Mouse (Mus musculus) MEL (cell line): ENCODE data around the gene Plekhm3. TPM values are rescaled to one million over a fixed set of nuclear protein-coding genes. Genes with fewer than 3 reads are reported as not detected.

Experiments used
- DNase-seq: peaks from one replicate; pipeline ENCODE4 v3.0.0; 2011; ENCODE audit warnings: low read depth, low spot score
- H3K27ac ChIP-seq: 2 replicates; pipeline ENCODE4 v1.5.1; 2012; ENCODE audit warnings: low read depth, mild to moderate bottlenecking, control low read depth, low read length, moderate library complexity; ENCODE audit not compliant: control insufficient read depth
- H3K27me3 ChIP-seq, 2 experiments: fragments of 150-350 bp in 1 of 2; sonication (generic) in 1 of 2; 2 replicates each; pipeline ENCODE4 v1.6.1; 2012; ENCODE audit warnings: low read length in 2 of 2, mild to moderate bottlenecking in 2 of 2, improper control_type of control experiment in 1 of 2, moderate library complexity in 1 of 2; ENCODE audit not compliant: insufficient read depth in 2 of 2, control insufficient read depth in 1 of 2
- H3K36me3 ChIP-seq, 2 experiments: 2 replicates each; pipeline ENCODE4 v1.6.1; 2012 to 2014; ENCODE audit warnings: low read length in 2 of 2, improper control_type of control experiment in 1 of 2, inconsistent platforms in 1 of 2, mild to moderate bottlenecking in 1 of 2; ENCODE audit not compliant: insufficient read depth in 2 of 2, control insufficient read depth in 1 of 2
- H3K4me1 ChIP-seq, 2 experiments: fragments of 150-350 bp in 1 of 2; sonication (generic) in 1 of 2; 2 replicates each; pipeline ENCODE4 v1.6.1; 2012; ENCODE audit warnings: low read length in 2 of 2, improper control_type of control experiment in 1 of 2, mild to moderate bottlenecking in 1 of 2; ENCODE audit not compliant: insufficient read depth in 2 of 2, control insufficient read depth in 1 of 2
- H3K4me3 ChIP-seq, 2 experiments: fragments of 150-350 bp in 1 of 2; sonication (generic) in 1 of 2; 2 replicates each; pipeline ENCODE4 v1.5.1; 2012; ENCODE audit warnings: low read depth in 2 of 2, low read length in 2 of 2, mild to moderate bottlenecking in 2 of 2, moderate library complexity in 2 of 2, control low read depth in 1 of 2, improper control_type of control experiment in 1 of 2; ENCODE audit not compliant: control insufficient read depth in 1 of 2, insufficient read depth in 1 of 2
- H3K79me2 ChIP-seq: 2 replicates; pipeline ENCODE4 v1.6.1; 2012; ENCODE audit warnings: mild to moderate bottlenecking, low read length, moderate library complexity; ENCODE audit not compliant: control insufficient read depth, poor library complexity, insufficient read depth
- H3K9ac ChIP-seq: 2 replicates; pipeline ENCODE4 v1.6.1; 2012; ENCODE audit warnings: low read depth, mild to moderate bottlenecking, control low read depth, low read length, moderate library complexity; ENCODE audit not compliant: control insufficient read depth, poor library complexity, severe bottlenecking
- H3K9me3 ChIP-seq: fragments of 150-350 bp; sonication (generic); replicated peaks from 2 replicates; pipeline ENCODE4 v1.6.1; 2012; ENCODE audit warnings: mild to moderate bottlenecking, low read length, improper control_type of control experiment, moderate library complexity; ENCODE audit not compliant: insufficient read depth
- BHLHE40 ChIP-seq: IDR thresholded peaks from 2 replicates; pipeline ENCODE4 v1.6.1; 2012; ENCODE audit warnings: low read depth, mild to moderate bottlenecking, inconsistent platforms, low read length, improper control_type of control experiment, borderline replicate concordance
- CHD1 ChIP-seq: IDR thresholded peaks from 2 replicates; pipeline ENCODE4 v1.6.1; 2012; ENCODE audit warnings: low read depth, mild to moderate bottlenecking, inconsistent platforms, low read length, improper control_type of control experiment
- CHD2 ChIP-seq: IDR thresholded peaks from 2 replicates; pipeline ENCODE4 v1.6.1; 2011; ENCODE audit warnings: low read length, improper control_type of control experiment
- CTCF ChIP-seq, 3 experiments: IDR thresholded peaks in 2 of 3; conservative IDR thresholded peaks in 1 of 3; 2 replicates each; pipeline ENCODE4 v1.5.1; 2011 to 2012; ENCODE audit warnings: low read length in 3 of 3, low read depth in 2 of 3, mild to moderate bottlenecking in 2 of 3, improper control_type of control experiment in 1 of 3, inconsistent platforms in 1 of 3, mixed read lengths in 1 of 3, moderate library complexity in 1 of 3; ENCODE audit not compliant: control insufficient read depth in 1 of 3, insufficient read depth in 1 of 3, poor library complexity in 1 of 3, severe bottlenecking in 1 of 3
- E2F4 ChIP-seq: IDR thresholded peaks from 2 replicates; pipeline ENCODE4 v1.6.1; 2011; ENCODE audit warnings: low read depth, low read length, improper control_type of control experiment, borderline replicate concordance
- ELF1 ChIP-seq: IDR thresholded peaks from 2 replicates; pipeline ENCODE4 v1.6.1; 2014; ENCODE audit warnings: low read depth, mild to moderate bottlenecking, inconsistent platforms, low read length, improper control_type of control experiment, moderate library complexity
- EP300 ChIP-seq, 2 experiments: IDR thresholded peaks; 2 replicates each; pipeline ENCODE4 v1.6.1; 2011; ENCODE audit warnings: improper control_type of control experiment in 2 of 2, low read length in 2 of 2, low read depth in 1 of 2, mild to moderate bottlenecking in 1 of 2
- ETS1 ChIP-seq: IDR thresholded peaks from 2 replicates; pipeline ENCODE4 v1.6.1; 2012; ENCODE audit warnings: low read depth, mild to moderate bottlenecking, inconsistent platforms, low read length, improper control_type of control experiment, moderate library complexity
- GABPA ChIP-seq: IDR thresholded peaks from 2 replicates; pipeline ENCODE4 v1.6.1; 2012; ENCODE audit warnings: low read depth, mild to moderate bottlenecking, inconsistent platforms, low read length, improper control_type of control experiment, moderate library complexity
- GATA1 ChIP-seq: IDR thresholded peaks from 2 replicates; pipeline ENCODE4 v1.6.1; 2011; ENCODE audit warnings: low read depth, low read length, improper control_type of control experiment
- HCFC1 ChIP-seq: IDR thresholded peaks from 2 replicates; pipeline ENCODE4 v1.6.1; 2012; ENCODE audit warnings: low read depth, mild to moderate bottlenecking, inconsistent platforms, low read length, improper control_type of control experiment, moderate library complexity
- JUND ChIP-seq: IDR thresholded peaks from 2 replicates; pipeline ENCODE4 v1.6.1; 2011; ENCODE audit warnings: low read depth, mild to moderate bottlenecking, improper control_type of control experiment, low read length
- KAT2A ChIP-seq: conservative IDR thresholded peaks from 2 replicates; pipeline ENCODE4 v1.6.1; 2012; ENCODE audit warnings: low read depth, low read length, improper control_type of control experiment, inconsistent platforms
- MAFK ChIP-seq: IDR thresholded peaks from 2 replicates; pipeline ENCODE4 v1.6.1; 2011; ENCODE audit warnings: low read depth, mild to moderate bottlenecking, low read length, improper control_type of control experiment, borderline replicate concordance
- MAX ChIP-seq: IDR thresholded peaks from 2 replicates; pipeline ENCODE4 v1.6.1; 2011; ENCODE audit warnings: low read length, improper control_type of control experiment
- MAZ ChIP-seq: IDR thresholded peaks from 2 replicates; pipeline ENCODE4 v1.6.1; 2012; ENCODE audit warnings: low read depth, mild to moderate bottlenecking, inconsistent platforms, low read length, improper control_type of control experiment
- MEF2A ChIP-seq: IDR thresholded peaks from 2 replicates; pipeline ENCODE4 v1.6.1; 2014; ENCODE audit warnings: low read depth, mild to moderate bottlenecking, inconsistent platforms, low read length, improper control_type of control experiment; ENCODE audit not compliant: poor library complexity, insufficient replicate concordance, severe bottlenecking; ENCODE audit errors: extremely low read depth
- MXI1 ChIP-seq: IDR thresholded peaks from 2 replicates; pipeline ENCODE4 v1.6.1; 2011; ENCODE audit warnings: mild to moderate bottlenecking, low read depth, low read length, improper control_type of control experiment
- MYB ChIP-seq: IDR thresholded peaks from 2 replicates; pipeline ENCODE4 v1.6.1; 2011; ENCODE audit warnings: mild to moderate bottlenecking, low read depth, low read length, improper control_type of control experiment
- NRF1 ChIP-seq: IDR thresholded peaks from 2 replicates; pipeline ENCODE4 v1.6.1; 2014; ENCODE audit warnings: low read depth, mild to moderate bottlenecking, inconsistent platforms, low read length, improper control_type of control experiment, moderate library complexity; ENCODE audit not compliant: poor library complexity, insufficient read depth, severe bottlenecking
- POLR2A ChIP-seq, 2 experiments: IDR thresholded peaks; 2 replicates each; pipeline ENCODE4 v1.6.1; 2011 to 2012; ENCODE audit warnings: low read length in 2 of 2, mild to moderate bottlenecking in 2 of 2, control low read depth in 1 of 2, improper control_type of control experiment in 1 of 2, low read depth in 1 of 2, moderate library complexity in 1 of 2; ENCODE audit not compliant: control insufficient read depth in 1 of 2, insufficient read depth in 1 of 2, poor library complexity in 1 of 2
- POLR2AphosphoS2 ChIP-seq: IDR thresholded peaks from 2 replicates; pipeline ENCODE4 v1.6.1; 2011; ENCODE audit warnings: low read length, improper control_type of control experiment
- POLR2AphosphoS5 ChIP-seq: IDR thresholded peaks from 2 replicates; pipeline ENCODE4 v1.6.1; 2012; ENCODE audit warnings: low read depth, borderline replicate concordance, mild to moderate bottlenecking, inconsistent platforms, low read length, moderate library complexity, mixed read lengths
- RAD21 ChIP-seq: IDR thresholded peaks from 2 replicates; pipeline ENCODE4 v1.6.1; 2011; ENCODE audit warnings: mild to moderate bottlenecking, low read depth, low read length, improper control_type of control experiment
- RCOR1 ChIP-seq: IDR thresholded peaks from 2 replicates; pipeline ENCODE4 v1.6.1; 2012; ENCODE audit warnings: low read depth, mild to moderate bottlenecking, inconsistent platforms, low read length, improper control_type of control experiment
- SIN3A ChIP-seq: IDR thresholded peaks from 2 replicates; pipeline ENCODE4 v1.6.1; 2012; ENCODE audit warnings: low read length, improper control_type of control experiment, inconsistent platforms
- SMC3 ChIP-seq: IDR thresholded peaks from 2 replicates; pipeline ENCODE4 v1.6.1; 2011; ENCODE audit warnings: low read depth, low read length, improper control_type of control experiment
- TAL1 ChIP-seq: IDR thresholded peaks from 2 replicates; pipeline ENCODE4 v1.6.1; 2012; ENCODE audit warnings: mild to moderate bottlenecking, inconsistent platforms, low read length, moderate library complexity, mixed read lengths
- TCF12 ChIP-seq: IDR thresholded peaks from 2 replicates; pipeline ENCODE4 v1.6.1; 2014; ENCODE audit warnings: low read depth, mild to moderate bottlenecking, inconsistent platforms, low read length, improper control_type of control experiment, moderate library complexity
- UBTF ChIP-seq: IDR thresholded peaks from 2 replicates; pipeline ENCODE4 v1.6.1; 2012; ENCODE audit warnings: low read depth, mild to moderate bottlenecking, inconsistent platforms, low read length, improper control_type of control experiment, moderate library complexity, borderline replicate concordance; ENCODE audit not compliant: insufficient read depth
- USF1 ChIP-seq: IDR thresholded peaks from 2 replicates; pipeline ENCODE4 v1.6.1; 2014; ENCODE audit warnings: low read depth, mild to moderate bottlenecking, inconsistent platforms, low read length, improper control_type of control experiment, moderate library complexity
- USF2 ChIP-seq, 2 experiments: IDR thresholded peaks; 2 replicates each; pipeline ENCODE4 v1.6.1; 2011 to 2012; ENCODE audit warnings: improper control_type of control experiment in 2 of 2, low read length in 2 of 2, borderline replicate concordance in 1 of 2, inconsistent platforms in 1 of 2, low read depth in 1 of 2, mild to moderate bottlenecking in 1 of 2; ENCODE audit not compliant: insufficient read depth in 1 of 2
- ZC3H11A ChIP-seq: IDR thresholded peaks from 2 replicates; pipeline ENCODE4 v1.6.1; 2012; ENCODE audit warnings: low read depth, mild to moderate bottlenecking, inconsistent platforms, low read length, improper control_type of control experiment
- ZKSCAN1 ChIP-seq: IDR thresholded peaks from 2 replicates; pipeline ENCODE4 v1.6.1; 2012; ENCODE audit warnings: low read depth, mild to moderate bottlenecking, inconsistent platforms, low read length, improper control_type of control experiment, moderate library complexity
- ZMIZ1 ChIP-seq: IDR thresholded peaks from 2 replicates; pipeline ENCODE4 v1.6.1; 2012; ENCODE audit warnings: low read depth, mild to moderate bottlenecking, inconsistent platforms, low read length, improper control_type of control experiment, moderate library complexity
- ZNF384 ChIP-seq: IDR thresholded peaks from 2 replicates; pipeline ENCODE4 v1.6.1; 2012; ENCODE audit warnings: low read depth, mild to moderate bottlenecking, inconsistent platforms, low read length, improper control_type of control experiment
- polyA plus RNA-seq, 2 experiments: library from polyadenylated mRNA; stranded (reverse) in 1 of 2; unstranded in 1 of 2; fragments of >175 nt in 1 of 2; fragments of >200 nt in 1 of 2; gene quantifications; 2 replicates each; pipeline versions ENCODE4 v1.2.1 to v1.2.4; 2012; ENCODE audit warnings: low replicate concordance in 2 of 2, low read depth in 1 of 2; ENCODE audit not compliant: insufficient read length in 2 of 2, insufficient read depth in 1 of 2, missing spikeins in 1 of 2
- total RNA-seq: library from RNA; depleted of rRNA; stranded (reverse); fragments of 300-350 nt; gene quantifications from 2 replicates; pipeline ENCODE4 v1.2.3, GENCODE M21; 2012

The Plekhm3 gene
- total and polyA plus RNA-seq, 3 experiments, result 1.8 to 2.0 TPM; not detected in 1

DNA sequence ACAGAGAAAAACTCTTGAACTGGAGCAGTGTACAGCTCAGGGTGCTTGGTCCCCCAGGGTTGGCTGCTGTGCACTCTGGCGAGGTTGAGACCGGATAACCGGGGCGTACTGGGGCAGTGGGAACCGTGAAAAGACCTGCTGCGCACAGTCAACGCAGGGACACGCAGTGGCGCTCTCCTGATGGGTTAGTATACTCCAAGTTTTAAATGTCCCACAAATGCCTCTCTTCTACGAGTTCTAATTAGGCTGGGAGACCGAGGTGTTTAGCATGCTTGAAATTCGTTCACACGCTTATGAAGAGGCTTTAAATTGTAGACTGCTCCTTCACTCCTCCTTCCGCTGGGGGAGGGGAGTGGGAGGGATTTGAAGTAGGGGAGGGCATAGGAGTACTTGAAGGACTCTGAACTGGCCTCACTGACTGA lies 218.0 kb downstream of the Plekhm3 start:
- Histone ChIP-seq H3K9ac (peak overlapping the region; percentile 77), H3K36me3 (peaks cover 0 to 6% of the 10 kb centered on the region in 2 experiments; a peak in 2 of 4 replicates), H3K9me3 (no peaks in the 10 kb centered on the region), H3K4me1 (peaks cover 2 to 12% of the 10 kb centered on the region in 2 experiments), H3K79me2 (no peaks in the 10 kb centered on the region; the same call in 1 of the 2 replicates), H3K4me3 (peak overlapping the region; percentile 73 to 77), H3K27ac (peak overlapping the region; percentile 30; the same call in 1 of the 2 replicates), H3K27me3 (no peaks in the 10 kb centered on the region)
- DNase-seq, result peak; percentile 89
- no peak for TF ChIP-seq ZKSCAN1
- TF ChIP-seq RAD21, result no peak; the same call in 1 of the 2 replicates
- TF ChIP-seq MAFK, result no peak
- 0 out of 2 replicates have a peak, but pooled peaks have one; percentile 33 for TF ChIP-seq E2F4
- TF ChIP-seq MEF2A, result no peak
- TF ChIP-seq UBTF, result no peak
- TF ChIP-seq POLR2AphosphoS5, result no peak
- TF ChIP-seq SMC3, result peak; percentile 15; the same call in 1 of the 2 replicates
- no peak for TF ChIP-seq CHD1
- no peak for TF ChIP-seq JUND
- peak in 1 of 2 experiments; percentile 42; a peak in 1 of 4 replicates for TF ChIP-seq POLR2A (IDR thresholded peaks at IDR 0.05; ENCODE audit: control insufficient read depth in 1 of 2, insufficient read depth in 1 of 2, low read depth in 1 of 2, low read length in 2 of 2, poor library complexity in 1 of 2)
- TF ChIP-seq BHLHE40, result no peak
- TF ChIP-seq ZMIZ1, result no peak
- no peak for TF ChIP-seq GATA1
- no peak for TF ChIP-seq KAT2A
- TF ChIP-seq TCF12, result no peak; the same call in 1 of the 2 replicates
- peak; percentile 50; the same call in 1 of the 2 replicates for TF ChIP-seq MAX
- TF ChIP-seq USF2 (IDR thresholded peaks at IDR 0.05; ENCODE audit: borderline replicate concordance in 1 of 2, insufficient read depth in 1 of 2, low read depth in 1 of 2, low read length in 2 of 2), result no peak
- no peak for TF ChIP-seq MYB
- peak; percentile 41; the same call in 1 of the 2 replicates for TF ChIP-seq ELF1
- TF ChIP-seq MAZ, result peak; percentile 64
- TF ChIP-seq ZNF384, result no peak
- TF ChIP-seq CTCF (IDR thresholded peaks at IDR 0.05 in 2 of 3, conservative IDR thresholded peaks at IDR 0.05 in 1 of 3; ENCODE audit: control insufficient read depth in 1 of 3, insufficient read depth in 1 of 3, low read depth in 2 of 3, low read length in 3 of 3, poor library complexity in 1 of 3, severe bottlenecking in 1 of 3), result no peak
- TF ChIP-seq MXI1, result peak; percentile 86
- TF ChIP-seq GABPA, result no peak
- peak; percentile 82 for TF ChIP-seq SIN3A
- TF ChIP-seq USF1, result 0 out of 2 replicates have a peak, but pooled peaks have one; percentile 3
- TF ChIP-seq CHD2, result peak; percentile 21; the same call in 1 of the 2 replicates
- no peak for TF ChIP-seq NRF1
- TF ChIP-seq POLR2AphosphoS2, result no peak; the same call in 1 of the 2 replicates
- no peak for TF ChIP-seq RCOR1
- TF ChIP-seq TAL1, result no peak
- 0 out of 2 replicates have a peak, but pooled peaks have one; percentile 8 for TF ChIP-seq ZC3H11A
- TF ChIP-seq ETS1, result no peak
- peak; percentile 43 for TF ChIP-seq HCFC1
- no peak for TF ChIP-seq EP300 (IDR thresholded peaks at IDR 0.05; ENCODE audit: low read depth in 1 of 2, low read length in 2 of 2)
